Mouse (Mus musculus) frontal cortex, postnatal 36 days (tissue): Measurements from ENCODE around the gene Ldlrad3.

Experiments
- DNase-seq, 2 experiments: peaks; one replicate each; pipeline ENCODE4 v3.0.0; 2022; ENCODE audit warnings: low spot score in 2 of 2

Ldlrad3 gene

GRCm38 (mm10) chr2:101906379-101906690, 279.9 kb downstream of the Ldlrad3 start:
- DNase-seq, result no peak

GRCm38 (mm10) chr2:101905534-101906378, 280.4 kb downstream of the Ldlrad3 start:
- peak; percentile 86 to 90 for DNase-seq

GRCm38 (mm10) chr2:101902196-101902595, 284.0 kb downstream of the Ldlrad3 start:
- DNase-seq, result no peak
